Mouse (Mus musculus): Measurements from ENCODE around the gene Ahnak2.
"Not testable (repeated sequence)": the region's sequence is repeated elsewhere in the genome, so short reads cannot be mapped to it uniquely, and the experiment has no call there.

The Ahnak2 gene

GRCm38 (mm10) chr12:112821974-112822373, 19.5 kb upstream of the Ahnak2 start:
- no peak for DNase-seq (ENCODE audit: extremely low read depth, low read depth, low spot score)

- DNase-seq (ENCODE audit: extremely low read depth, low read depth, low spot score): no peak
Observed at GRCm38 (mm10) chr12:112821216-112821615, 18.8 kb upstream of the Ahnak2 start.

GRCm38 (mm10) chr12:112820401-112820999, 18.0 kb upstream of the Ahnak2 start:
- no peak for DNase-seq (ENCODE audit: extremely low read depth, low read depth, low spot score)

- DNase-seq (ENCODE audit: extremely low read depth, low read depth, low spot score): no peak
Observed at GRCm38 (mm10) chr12:112819057-112819662, 16.7 kb upstream of the Ahnak2 start.

GRCm38 (mm10) chr12:112816866-112817265, 14.4 kb upstream of the Ahnak2 start:
- DNase-seq (ENCODE audit: extremely low read depth, low read depth, low spot score): not testable (repeated sequence)

GRCm38 (mm10) chr12:112816294-112816693, 13.8 kb upstream of the Ahnak2 start:
- no peak for DNase-seq (ENCODE audit: extremely low read depth, low read depth, low spot score)

GRCm38 (mm10) chr12:112814682-112815470, 12.4 kb upstream of the Ahnak2 start:
- DNase-seq (ENCODE audit: extremely low read depth, low read depth, low spot score): no peak

GRCm38 (mm10) chr12:112813370-112813769, 10.9 kb upstream of the Ahnak2 start:
- DNase-seq (ENCODE audit: extremely low read depth, low read depth, low spot score): no peak

GRCm38 (mm10) chr12:112810092-112810885, 7.8 kb upstream of the Ahnak2 start:
- DNase-seq (ENCODE audit: extremely low read depth, low read depth, low spot score): no peak

- no peak for DNase-seq (ENCODE audit: extremely low read depth, low read depth, low spot score)
Observed at GRCm38 (mm10) chr12:112809641-112810040, 7.2 kb upstream of the Ahnak2 start.

- DNase-seq (ENCODE audit: extremely low read depth, low read depth, low spot score): no peak
Observed at GRCm38 (mm10) chr12:112808587-112809364, 6.3 kb upstream of the Ahnak2 start, which contains the start of gene Clba1. Clba1 (plus strand) TSS chr12:112808937.

GRCm38 (mm10) chr12:112808212-112808586, 5.7 kb upstream of the Ahnak2 start:
- DNase-seq (ENCODE audit: extremely low read depth, low read depth, low spot score): no peak

- DNase-seq (ENCODE audit: extremely low read depth, low read depth, low spot score): no peak
Observed at GRCm38 (mm10) chr12:112807796-112808195, 5.3 kb upstream of the Ahnak2 start.

- no peak for DNase-seq (ENCODE audit: extremely low read depth, low read depth, low spot score)
Observed at GRCm38 (mm10) chr12:112806044-112806443, 3.6 kb upstream of the Ahnak2 start.

- DNase-seq (ENCODE audit: extremely low read depth, low read depth, low spot score): no peak
Observed at GRCm38 (mm10) chr12:112804046-112804445, 1.6 kb upstream of the Ahnak2 start.

- DNase-seq (ENCODE audit: extremely low read depth, low read depth, low spot score): no peak
Observed at GRCm38 (mm10) chr12:112802917-112803316, 460 bp upstream of the Ahnak2 start.

- no peak for DNase-seq (ENCODE audit: extremely low read depth, low read depth, low spot score)
Observed at GRCm38 (mm10) chr12:112800476-112800875, 2.0 kb downstream of the Ahnak2 start.

GRCm38 (mm10) chr12:112799237-112799970, 3.1 kb downstream of the Ahnak2 start:
- no peak for DNase-seq (ENCODE audit: extremely low read depth, low read depth, low spot score)

GRCm38 (mm10) chr12:112798716-112799115, 3.7 kb downstream of the Ahnak2 start:
- DNase-seq (ENCODE audit: extremely low read depth, low read depth, low spot score): no peak

GRCm38 (mm10) chr12:112798332-112798681, 4.2 kb downstream of the Ahnak2 start:
- no peak for DNase-seq (ENCODE audit: extremely low read depth, low read depth, low spot score)
